Mouse (Mus musculus) layer of hippocampus, adult 11-12 months (tissue): Measurements from ENCODE around the gene Fmnl2.

Experiments used
- DNase-seq: peaks from one replicate; pipeline ENCODE4 v3.0.0; 2022; ENCODE audit warnings: low spot score

Gene Fmnl2

DNA sequence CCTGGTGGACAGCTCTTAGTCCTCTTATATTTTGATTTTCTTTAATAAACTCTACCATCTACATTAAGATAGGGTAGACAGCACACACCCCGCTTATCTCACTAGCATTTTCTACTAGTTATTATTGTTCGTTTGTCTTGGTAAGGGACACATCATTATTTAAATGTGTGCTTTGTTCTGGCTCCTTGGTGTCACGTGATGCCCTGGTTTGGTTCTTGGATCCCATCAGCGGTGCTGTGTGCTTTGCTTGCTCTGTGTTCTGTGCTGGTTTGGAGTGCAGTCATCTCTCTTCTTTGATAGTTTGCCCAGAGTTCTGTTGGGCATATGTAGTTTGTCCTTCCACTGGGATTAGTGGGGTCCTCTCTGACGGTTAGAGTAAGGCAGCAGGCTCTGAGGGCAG is 57.9 kb downstream of the Fmnl2 start:
- DNase-seq = no peak

DNA sequence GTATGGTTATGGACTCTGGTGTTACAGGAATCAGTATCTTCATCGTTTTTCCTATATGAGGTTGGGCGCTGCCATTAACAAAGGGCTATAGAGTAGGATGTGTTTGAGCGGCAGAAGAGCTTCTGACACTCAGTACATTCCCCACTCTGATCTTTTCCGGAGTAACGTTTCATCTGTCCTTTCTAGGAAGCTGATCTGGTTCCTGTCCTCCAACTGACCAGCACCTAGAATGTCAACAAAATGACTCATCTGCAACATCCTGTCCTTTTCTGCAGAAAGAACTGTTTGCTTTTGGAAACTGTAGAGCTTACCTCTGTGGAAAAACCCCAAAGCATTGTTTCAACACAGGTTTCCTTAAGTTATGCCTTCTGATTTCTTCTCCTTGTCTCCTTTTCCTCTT is 60.4 kb downstream of the Fmnl2 start:
- DNase-seq = no peak

DNA sequence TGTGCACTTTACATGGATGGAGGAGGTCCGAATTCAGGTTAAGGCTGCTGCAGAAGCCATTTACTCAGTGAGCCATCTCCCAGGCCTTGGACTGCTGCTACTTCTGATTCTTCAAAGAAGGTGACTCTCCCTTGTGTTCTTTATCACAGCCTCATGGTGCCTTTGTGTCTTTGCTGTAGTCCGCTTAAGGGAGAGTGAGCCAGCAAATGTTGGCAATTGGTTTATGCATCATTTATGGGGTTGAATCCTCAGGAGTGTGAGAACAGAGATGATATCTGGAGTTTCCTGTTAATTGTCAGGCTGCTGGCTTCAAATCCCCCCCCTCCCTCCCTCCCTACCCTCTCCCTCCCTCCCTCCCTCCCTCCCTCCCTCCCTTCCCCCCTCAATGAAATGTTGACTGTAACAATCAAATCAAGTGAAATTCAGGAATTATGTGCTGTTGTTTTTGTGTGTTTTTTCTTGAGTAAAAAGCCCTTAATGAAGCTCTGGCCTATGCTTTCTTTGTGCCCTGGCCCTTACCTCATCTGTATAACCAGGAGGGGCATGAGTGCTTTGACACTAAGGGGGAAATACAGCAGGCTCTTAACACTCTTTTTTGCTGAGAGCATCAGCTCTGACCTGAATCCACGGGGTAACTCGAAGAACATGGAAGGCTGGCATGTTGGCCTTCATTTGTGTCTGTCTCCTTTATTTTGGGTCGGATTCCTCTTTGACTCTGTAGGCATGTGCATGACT is 63.2 kb downstream of the Fmnl2 start:
- DNase-seq = no peak

DNA sequence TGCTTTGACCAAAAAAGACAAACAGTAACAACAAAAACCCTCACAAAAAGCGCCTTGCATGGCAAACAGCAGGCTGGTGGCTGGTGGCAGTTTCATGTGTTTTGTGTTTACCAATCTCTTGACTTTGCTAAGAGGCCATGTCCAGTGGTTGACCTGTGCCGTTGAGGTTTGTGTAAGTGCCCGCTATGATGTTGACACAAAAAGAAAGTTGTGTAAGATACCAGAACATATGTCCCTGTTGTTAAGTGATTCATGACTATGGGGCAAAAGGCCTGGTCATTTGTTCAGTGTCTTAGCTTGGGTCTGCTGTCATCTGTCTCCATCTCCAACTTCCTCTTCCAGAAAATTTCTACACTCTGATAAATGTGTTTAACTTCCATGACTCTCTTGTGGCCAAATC is 67.4 kb downstream of the Fmnl2 start:
- DNase-seq = no peak

DNA sequence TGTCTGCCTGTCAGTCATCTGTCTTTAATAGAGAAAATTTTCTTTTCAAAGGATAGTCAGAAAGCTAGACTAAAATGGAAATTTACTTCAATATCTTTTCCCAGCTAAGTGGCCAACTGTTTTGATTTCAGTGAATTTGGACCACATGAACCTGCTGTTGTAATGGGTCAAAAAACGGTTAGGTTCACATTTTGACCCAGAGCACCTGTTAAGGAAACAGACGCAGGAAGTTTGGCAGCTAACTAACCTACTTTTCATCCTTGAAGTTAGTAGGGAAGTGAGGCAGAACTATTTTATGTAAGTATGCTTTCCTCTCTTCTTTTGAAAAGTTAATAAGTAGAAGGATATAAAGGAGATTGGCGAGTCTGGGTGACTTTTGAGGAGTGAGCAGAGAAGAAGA is 69.7 kb downstream of the Fmnl2 start:
- no peak for DNase-seq

DNA sequence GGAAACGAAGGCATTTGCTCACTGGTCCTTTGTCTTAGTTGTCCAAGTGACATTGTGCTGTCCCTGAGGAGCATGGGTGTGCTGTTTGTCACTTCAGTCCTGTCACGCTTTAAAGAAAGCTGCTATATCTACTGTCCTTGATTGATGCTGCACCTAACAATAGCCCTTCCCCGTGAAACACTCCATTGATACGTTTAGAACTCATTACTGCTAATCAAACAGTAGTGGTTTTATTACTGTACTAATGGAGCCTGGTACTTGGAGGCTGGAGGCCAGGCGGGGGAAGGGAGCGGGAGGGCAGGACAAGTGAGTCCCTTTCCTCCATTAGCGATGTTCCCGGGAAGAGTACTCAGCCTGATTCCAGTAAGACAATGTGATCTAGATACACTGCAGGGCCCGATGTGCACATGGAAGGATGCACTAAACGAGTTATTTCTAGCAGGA is 70.2 kb downstream of the Fmnl2 start:
- DNase-seq = peak; percentile 32

DNA sequence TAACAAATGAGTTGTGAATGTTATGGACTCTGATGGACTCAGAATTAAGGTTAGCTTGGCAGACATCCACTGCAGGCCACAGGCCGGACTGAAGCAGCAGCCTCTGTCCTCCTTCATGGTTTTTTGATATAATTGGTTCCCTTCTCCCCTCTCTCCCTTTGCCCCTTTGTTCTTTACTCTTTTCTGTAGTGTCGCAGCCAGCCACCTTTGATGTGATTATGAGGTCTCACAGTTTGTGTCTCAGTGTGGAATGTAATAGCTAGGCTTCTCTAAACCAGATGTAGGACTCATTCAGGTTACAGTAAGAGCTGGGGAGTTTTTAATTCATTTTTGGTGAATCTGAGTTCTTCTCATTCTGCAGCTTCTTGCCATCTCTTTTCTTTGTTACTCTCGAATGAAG is 70.7 kb downstream of the Fmnl2 start:
- DNase-seq = no peak

DNA sequence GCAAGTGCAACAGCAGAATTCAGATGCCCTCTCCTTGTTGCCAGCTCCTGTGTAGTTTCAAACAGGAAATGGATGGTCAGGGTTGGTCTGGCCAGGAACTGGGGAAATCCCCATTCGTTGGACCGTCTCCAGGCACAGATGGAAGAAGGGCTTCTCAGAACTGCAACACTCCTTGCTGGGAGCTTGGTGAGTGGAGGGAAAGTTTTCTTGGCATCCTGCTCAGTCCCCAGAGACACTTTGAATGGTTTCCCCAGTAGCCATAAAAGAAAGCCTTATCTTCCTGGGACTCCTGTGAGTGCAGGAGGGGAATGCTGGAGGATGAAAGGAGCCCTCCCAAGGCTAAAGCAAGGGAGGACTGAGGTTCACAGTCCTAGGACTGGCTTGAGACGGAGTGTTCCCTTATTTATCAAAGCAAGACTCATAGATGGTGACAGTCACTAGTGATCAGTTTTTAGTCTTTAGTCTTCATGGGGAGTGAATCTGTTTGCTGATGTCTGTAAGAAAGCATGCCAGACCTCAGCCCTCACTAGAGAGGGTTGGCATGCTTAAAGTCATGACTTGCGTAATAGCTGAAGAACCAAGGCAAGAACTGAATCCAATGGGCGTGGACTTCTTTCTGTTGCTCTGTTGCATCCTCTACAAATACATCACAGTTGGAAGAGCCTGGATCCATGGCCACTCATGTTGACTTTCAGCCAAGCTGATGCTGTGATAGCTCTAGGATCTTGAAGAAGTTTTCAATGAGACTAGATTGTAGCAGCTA is 72.6 kb downstream of the Fmnl2 start:
- peak; percentile 57 for DNase-seq

DNA sequence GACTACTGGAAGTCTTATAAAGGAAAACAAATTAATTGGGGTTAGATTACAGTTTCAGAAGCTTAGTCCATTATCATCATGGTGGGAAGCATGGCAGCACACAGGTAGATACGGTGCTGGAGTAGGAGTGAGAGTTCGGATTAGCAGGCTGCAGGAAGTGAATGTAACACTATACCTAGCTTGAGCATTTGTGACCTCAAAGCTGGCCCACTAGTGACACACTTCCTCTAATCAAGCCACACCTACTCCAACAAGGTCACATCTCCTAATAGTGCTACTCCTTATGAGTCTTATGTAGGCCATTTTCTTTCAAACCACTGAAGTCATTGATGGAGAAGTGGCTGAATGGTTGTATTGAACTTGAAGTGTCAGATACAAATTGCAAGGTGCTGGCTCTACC is 73.7 kb downstream of the Fmnl2 start:
- no peak for DNase-seq

DNA sequence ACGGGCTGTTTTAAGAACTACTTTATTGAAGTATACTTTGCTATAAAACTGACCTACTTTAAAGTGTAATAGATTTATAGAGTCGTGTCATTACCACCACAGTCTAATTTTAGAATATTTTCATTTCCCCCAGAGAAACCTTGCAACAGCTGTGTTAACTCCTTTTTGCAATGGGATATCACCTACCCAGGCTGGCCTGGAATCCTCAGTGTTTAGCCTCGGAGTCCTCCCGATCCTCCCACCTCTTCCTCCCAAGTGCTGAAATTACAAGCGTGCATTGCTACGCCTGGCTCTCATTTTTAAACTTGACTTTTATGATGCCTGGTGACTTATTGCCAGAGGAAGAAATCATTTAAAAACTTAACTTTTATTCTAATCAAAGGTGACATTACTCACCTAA is 78.2 kb downstream of the Fmnl2 start:
- DNase-seq = no peak

DNA sequence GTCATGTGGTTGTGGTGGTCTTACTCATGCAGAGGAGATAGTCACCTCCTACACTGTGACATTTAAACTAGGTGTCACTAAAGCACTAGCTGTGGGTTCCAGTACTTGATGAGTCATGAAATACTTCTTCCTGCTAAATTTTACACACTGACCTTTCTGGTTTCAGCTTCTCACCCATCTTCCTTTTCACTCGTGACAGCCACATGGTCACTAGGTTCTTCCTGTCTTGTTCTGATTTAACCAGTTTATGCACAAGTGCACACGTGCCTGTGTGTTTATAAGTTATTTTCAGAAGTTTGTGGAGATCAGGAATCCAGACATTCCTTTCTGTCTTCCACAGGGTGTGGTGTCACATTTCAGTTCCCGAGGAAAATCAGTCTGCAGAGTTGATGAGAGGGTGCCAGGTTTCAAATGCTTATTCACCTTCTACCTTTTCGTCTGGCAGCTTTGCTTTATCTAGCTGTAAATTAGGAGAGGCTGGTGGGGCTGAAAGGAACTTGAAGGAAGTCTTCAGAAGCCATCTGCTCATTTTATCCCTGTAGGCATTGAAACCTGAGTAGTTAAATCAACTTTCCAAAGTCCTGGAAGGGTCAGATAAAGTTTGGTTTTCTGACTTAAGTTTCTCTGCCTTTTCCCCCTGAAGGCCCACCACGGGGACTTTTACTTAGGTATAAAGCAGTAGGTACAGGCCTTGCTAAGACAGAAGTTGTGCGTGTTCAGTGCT is 80.9 kb downstream of the Fmnl2 start:
- no peak for DNase-seq

DNA sequence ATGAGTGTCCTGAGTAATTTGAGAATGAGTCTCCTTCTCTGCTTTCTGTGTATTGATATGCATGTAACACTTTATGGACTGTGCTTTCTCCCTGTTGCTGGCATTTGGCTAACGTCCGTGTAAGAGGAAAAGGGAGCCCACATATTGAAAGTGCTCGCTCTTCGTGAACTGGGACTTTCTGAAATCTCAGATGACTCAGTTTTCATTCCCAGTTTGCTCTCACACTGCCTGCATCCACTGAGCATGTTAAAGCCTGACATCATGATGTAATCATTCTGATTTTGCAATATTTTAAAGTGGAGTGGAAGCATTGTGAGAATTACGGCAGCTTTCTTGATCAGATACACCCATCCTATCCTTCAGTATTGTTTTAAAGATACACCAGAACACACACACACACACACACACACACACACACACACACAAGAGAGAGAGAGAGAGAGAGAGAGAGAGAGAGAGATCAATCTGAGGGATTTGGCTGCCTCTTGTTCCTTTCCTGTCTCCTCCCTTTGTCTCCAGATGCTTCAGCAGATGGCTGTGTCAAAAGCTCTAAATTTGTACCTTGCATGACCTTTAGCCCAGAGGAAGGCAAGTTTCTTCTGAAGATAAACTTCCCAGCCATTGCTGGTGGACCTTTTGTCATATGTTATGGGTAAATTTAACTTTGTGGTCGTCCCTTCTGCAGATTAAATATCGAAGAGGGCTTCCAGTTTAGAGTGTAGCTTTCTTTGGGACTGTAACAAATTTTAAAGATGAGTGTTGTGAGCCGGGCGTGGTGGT is 86.2 kb downstream of the Fmnl2 start:
- DNase-seq = no peak

DNA sequence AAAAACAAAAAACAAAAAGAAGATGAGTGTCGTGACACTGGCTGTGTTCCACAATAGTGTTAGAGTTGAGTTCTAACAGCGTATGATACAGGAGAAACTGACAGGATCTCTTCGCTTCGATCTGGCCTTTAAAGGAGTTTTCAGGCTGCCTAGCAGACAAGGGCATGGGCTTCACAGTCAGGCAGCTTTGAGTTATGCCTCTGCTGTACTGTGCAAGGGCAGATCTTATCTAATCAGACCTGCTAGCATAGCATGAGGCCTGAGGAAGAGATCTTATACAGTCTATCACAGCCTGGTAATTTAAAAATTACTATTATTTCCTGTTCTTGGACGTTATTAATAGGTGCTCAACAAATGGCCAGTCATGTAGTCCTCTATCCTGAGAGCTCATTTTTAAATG is 86.9 kb downstream of the Fmnl2 start:
- no peak for DNase-seq

DNA sequence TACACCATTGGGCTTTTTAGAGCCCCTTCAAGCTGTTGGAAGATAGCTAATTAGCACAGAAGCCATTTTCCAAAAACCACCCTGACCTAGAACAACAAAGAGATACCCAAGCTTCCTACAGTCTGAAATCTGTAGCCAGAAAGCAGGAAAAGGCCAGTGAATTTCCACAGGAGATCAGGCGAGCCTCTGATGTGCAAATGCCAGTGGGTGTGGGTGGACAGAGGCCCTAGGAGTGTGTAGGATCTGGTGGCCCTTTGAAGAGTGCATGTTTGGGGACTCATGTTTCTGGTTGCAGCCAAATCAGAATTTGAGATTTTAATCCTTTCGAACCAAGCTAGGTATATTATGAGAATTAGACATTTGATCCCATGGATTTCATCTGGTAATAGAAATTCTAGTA is 88.4 kb downstream of the Fmnl2 start:
- no peak for DNase-seq

DNA sequence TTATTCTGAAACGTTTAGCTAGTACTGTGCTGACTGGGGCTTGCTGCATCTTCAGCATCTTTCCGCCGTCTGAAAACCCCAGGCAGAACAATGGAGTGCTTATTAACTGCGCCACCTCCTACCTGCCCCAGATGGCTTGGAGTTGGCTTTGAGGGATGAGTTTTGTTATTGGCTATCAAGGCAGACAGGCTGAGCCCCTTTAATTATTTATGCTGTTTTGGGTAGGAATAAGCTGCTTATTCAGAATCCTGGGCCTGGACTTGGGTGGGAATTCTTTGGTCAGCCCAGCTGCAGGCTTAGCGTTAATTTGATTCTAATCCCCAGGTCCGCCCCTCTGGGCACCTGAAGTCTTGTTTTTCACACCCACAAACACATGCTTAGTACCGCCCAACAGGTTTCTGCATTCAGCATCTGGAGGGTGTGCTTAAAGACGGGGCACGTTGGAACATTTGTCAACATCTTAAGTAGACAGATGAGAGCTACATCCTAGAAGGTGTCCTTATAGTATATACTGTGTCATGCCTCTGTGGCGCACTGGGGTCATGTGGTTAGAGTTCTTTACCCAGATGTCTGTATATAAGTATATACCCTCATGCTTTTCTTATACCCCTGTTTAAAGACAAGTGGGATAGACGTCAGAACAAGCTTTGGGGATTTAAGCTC is 89.0 kb downstream of the Fmnl2 start:
- DNase-seq = no peak

DNA sequence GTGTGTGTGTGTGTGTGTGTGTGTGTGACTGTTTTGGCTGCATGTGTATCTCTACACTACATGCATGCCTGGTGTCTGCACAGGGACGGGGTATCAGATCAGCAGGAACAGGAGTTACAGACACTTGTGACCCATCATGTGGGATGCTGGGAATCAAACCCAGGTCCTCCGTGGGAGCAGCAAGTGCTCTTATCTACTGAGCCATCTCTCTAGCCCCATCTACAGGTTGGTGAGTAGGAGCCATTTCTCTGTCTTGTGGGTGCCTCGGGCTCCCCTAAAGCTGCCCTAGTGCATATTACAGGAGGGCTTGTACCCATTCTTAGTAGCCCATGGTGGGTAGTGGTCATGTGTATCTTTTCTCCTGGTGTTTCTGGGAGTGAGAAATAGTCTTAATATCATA is 90.7 kb downstream of the Fmnl2 start:
- DNase-seq = no peak

DNA sequence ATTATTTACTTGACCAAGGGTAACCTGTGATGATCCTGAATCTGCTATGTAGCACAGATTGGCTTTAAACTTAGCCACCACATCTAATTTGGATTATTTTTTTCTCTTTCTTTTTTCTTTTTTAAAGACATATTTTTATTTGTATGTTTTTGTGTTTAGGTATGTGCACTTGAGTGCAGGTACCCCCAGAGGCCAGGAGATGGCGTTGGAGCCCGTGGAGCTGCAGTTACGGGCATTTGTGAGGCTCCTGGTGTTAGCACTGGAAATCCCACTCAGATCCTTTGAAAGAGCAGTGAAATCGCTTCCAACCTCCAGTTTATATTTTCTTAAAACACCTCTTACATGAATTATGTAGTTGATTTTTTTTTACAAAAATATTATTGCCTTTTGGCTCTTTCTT is 91.9 kb downstream of the Fmnl2 start:
- DNase-seq = no peak

DNA sequence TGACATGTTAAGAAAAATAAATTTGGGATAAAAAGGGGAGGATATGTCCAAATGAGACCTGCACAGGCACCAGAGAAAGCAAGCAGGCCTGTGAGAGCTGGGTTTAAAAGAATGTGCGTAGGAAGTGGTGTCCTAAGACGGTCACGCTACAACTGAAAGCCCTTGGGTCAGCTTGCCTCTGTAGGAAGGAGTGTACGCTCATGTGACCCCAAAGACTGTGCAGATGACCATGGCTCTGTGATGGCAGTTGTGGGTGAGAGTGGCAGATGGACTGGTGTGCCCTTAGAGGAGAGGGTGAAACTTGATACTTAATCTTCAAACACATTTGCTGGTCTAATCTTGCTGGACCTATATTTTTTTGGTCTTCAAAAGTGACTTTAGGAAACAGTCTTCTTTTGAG is 92.6 kb downstream of the Fmnl2 start:
- no peak for DNase-seq

DNA sequence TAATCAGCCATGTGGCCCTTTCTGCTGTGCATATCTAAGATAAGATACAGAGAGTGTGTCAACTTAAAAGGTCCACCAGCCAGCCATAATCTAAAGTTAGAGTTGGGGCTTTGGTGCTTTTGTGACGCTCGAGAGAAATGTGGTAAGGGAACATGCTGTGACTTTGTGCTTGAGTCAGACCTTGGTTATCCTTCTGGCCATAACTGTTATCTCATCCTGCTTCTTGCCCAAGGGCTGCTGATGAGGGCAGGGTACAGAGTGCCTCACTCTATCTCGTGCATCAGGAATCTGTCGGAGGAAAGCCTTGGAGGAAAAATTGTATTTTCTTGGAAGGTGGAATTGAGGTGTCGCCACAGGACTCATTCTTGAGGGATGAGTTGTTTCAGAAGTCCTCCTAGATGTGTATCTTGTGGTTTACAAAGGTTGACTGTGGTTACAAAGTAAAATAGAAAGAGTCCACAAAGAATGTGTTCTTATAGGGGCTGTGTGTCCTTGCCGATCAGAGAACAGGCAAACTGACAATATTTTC is 94.6 kb downstream of the Fmnl2 start:
- DNase-seq = no peak

DNA sequence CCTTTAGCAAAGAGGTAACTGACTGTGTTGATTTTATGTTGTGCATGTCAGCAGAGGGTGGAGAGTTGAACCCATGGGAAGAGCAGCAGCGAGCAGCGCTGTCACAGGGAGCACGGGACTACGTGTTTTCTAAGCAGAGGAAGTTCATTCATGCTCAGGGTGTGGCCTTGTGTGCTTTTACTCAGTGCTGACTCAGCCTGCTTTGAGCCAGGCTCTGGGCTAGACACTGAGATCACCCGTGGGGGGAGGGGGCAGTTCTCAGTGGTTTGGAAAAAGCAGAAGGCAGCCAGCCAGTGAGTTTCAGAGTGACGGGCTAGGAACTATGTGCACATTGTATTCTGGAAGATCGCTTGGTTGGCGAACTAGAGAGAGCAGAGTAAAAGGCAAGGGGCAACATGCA is 97.4 kb downstream of the Fmnl2 start:
- peak; percentile 92 for DNase-seq

DNA sequence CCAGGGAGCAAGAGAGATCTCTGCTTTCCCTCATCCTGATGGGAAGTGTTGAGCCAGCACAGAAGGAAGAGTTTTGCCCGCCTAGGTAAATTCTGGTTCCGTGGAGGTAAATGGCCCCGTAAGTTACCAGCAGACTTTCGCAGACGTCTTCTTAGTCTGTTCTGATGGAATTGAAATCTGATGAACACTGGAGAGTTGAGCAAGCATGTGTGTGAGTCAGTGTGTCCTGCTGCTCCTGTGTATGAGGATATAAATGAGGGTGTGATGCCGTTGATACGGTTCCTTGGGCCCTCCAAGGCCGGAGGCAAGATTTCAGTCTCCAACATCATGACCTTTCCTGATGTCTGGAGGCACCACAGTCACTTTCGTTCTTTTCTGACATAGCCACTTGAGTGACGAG is 98.2 kb downstream of the Fmnl2 start:
- no peak for DNase-seq
